Mouse (Mus musculus) hindbrain, embryonic 14.5 days (tissue): Measurements from ENCODE around the gene Prc1. TPM values are rescaled to one million over a fixed set of nuclear protein-coding genes. Genes with fewer than 3 reads are reported as not detected.

Source experiments
- ATAC-seq: fragments of 200-750 bp; cut with Nextera tagmentation; 2 replicates; pipeline ENCODE4 v1.8.0; 2017; ENCODE audit warnings: moderate number of reproducible peaks, mild to moderate bottlenecking, moderate TSS enrichment, moderate library complexity; ENCODE audit not compliant: low FRiP score
- DNase-seq: peaks from one replicate; pipeline ENCODE4 v3.0.0-alpha.2; 2015; ENCODE audit warnings: low spot score
- H3K27ac ChIP-seq: fragments of 300-500 bp; sonication (generic); 2 replicates; pipeline ENCODE4 v1.5.1; 2014; ENCODE audit warnings: mild to moderate bottlenecking, moderate library complexity
- H3K27me3 ChIP-seq: fragments of 300-500 bp; sonication (generic); 2 replicates; pipeline ENCODE4 v1.6.1; 2014; ENCODE audit warnings: mild to moderate bottlenecking, low read length, mixed read lengths; ENCODE audit not compliant: control insufficient read depth, insufficient read depth
- H3K36me3 ChIP-seq: fragments of 300-500 bp; sonication (generic); replicated peaks from 2 replicates; pipeline ENCODE4 v1.6.1; 2014; ENCODE audit not compliant: control insufficient read depth, insufficient read depth
- H3K4me1 ChIP-seq: fragments of 300-500 bp; sonication (generic); replicated peaks from 2 replicates; pipeline ENCODE4 v1.6.1; 2014; ENCODE audit warnings: antibody characterized with exemption, low read length, mixed read lengths; ENCODE audit not compliant: control insufficient read depth, insufficient read depth
- H3K4me2 ChIP-seq: fragments of 300-500 bp; sonication (generic); replicated peaks from 2 replicates; pipeline ENCODE4 v1.6.1; 2014; ENCODE audit warnings: mild to moderate bottlenecking, moderate library complexity
- H3K4me3 ChIP-seq: fragments of 300-500 bp; sonication (generic); replicated peaks from 2 replicates; pipeline ENCODE4 v1.5.1; 2014; ENCODE audit warnings: mild to moderate bottlenecking, low read length
- H3K9ac ChIP-seq: fragments of 300-500 bp; sonication (generic); 2 replicates; pipeline ENCODE4 v1.6.1; 2014
- H3K9me3 ChIP-seq: fragments of 300-500 bp; sonication (generic); 2 replicates; pipeline ENCODE4 v1.6.1; 2016; ENCODE audit warnings: low read length; ENCODE audit not compliant: control insufficient read depth
- WGBS: fragments of 180-500 bp; shearing (Covaris S2); extraction: QIAGEN DNeasy Blood & Tissue Kit; methylation state at CpG from one replicate; pipeline ENCODE4 v1.1.7; 2014; 5-methylcytosine and 5-hydroxymethylcytosine counted together
- polyA plus RNA-seq: library from polyadenylated mRNA; unstranded; fragments of >200 nt; fragmentation: Nextera tagmentation; extraction: Ambion mirVana; gene quantifications from 2 replicates; pipeline ENCODE4 v1.2.1, GENCODE M21; 2014

The Prc1 gene
- polyA plus RNA-seq, 1 experiment from 2014 or later = 33.0 TPM

DNA sequence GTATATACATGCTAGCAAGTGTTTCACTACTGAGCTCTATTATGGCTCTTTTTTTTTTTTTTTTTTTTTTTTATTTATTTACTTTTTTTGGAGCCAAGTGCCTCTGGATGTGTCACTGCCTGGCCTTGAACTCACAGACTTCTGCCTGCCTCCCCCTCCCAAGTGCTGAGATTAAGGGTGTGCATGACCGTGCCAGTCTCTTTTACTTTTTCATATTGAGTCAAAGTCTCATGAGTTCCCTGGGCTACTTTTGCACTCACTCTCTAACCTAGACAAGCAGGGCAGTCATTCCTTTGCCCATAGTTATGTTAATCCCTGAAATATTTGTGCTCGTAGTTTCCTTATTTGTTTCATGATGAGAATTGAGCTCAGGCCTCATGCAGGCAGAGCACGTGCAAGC lies 12.6 kb upstream of the Prc1 start:
- ATAC-seq = no peak
- Histone ChIP-seq H3K9me3 (no peaks in the 10 kb centered on the region), H3K36me3 (peaks cover 91% of the 10 kb centered on the region)

GRCm38 (mm10) chr7:80283226-80283918 lies 10.9 kb upstream of the Prc1 start:
- ATAC-seq (no peak), DNase-seq (no peak)
- H3K4me2 ChIP-seq = no peak overlapping the region
- no peaks in the 10 kb centered on the region for H3K4me1 ChIP-seq
- no peak overlapping the region for H3K4me3 ChIP-seq
- no peaks in the 10 kb centered on the region for H3K9me3 ChIP-seq
- no peak overlapping the region for H3K9ac ChIP-seq
- H3K36me3 ChIP-seq = peaks cover 91% of the 10 kb centered on the region
- 96% methylated on average over 3 of the region's 3 CpGs for WGBS
- no peak overlapping the region for H3K27ac ChIP-seq
- no peaks in the 10 kb centered on the region for H3K27me3 ChIP-seq

More for the DNA sequence above, 12.6 kb upstream of the Prc1 start:
- H3K4me3 ChIP-seq = no peak overlapping the region
- no peak overlapping the region for H3K9ac ChIP-seq
- no peak for DNase-seq
- 85% methylated on average over 3 of the region's 3 CpGs for WGBS
- no peaks in the 10 kb centered on the region for H3K27me3 ChIP-seq
- no peak overlapping the region for H3K27ac ChIP-seq
- no peak overlapping the region for H3K4me2 ChIP-seq
- H3K4me1 ChIP-seq = no peaks in the 10 kb centered on the region

DNA sequence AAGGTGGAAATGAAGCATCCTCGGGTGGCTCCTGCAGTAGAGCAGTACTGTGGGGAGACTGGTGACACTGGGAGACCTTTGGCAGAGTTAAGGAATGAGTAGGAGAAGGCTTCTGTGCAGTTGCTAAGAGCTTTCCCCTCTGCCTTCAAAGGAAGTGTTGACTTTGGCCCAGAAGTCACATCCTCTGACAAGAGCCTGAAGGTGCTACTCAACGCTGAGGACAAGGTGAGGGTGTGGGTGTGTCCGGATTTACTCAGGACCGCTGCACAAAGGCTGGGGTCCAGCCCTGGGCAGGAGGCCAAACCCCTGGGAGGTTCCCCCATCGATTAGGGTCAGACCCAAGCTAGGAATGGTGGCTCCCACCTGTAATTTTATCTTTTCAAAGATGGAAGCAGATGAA lies 9.9 kb upstream of the Prc1 start:
- WGBS = 95% methylated on average over 5 of the region's 5 CpGs
- Histone ChIP-seq H3K9me3 (no peaks in the 10 kb centered on the region), H3K27me3 (no peaks in the 10 kb centered on the region), H3K36me3 (peaks cover 88% of the 10 kb centered on the region), H3K9ac (no peak overlapping the region), H3K27ac (no peak overlapping the region), H3K4me3 (no peak overlapping the region), H3K4me1 (no peaks in the 10 kb centered on the region), H3K4me2 (no peak overlapping the region)
- DNase-seq (no peak), ATAC-seq (no peak)

- H3K27ac ChIP-seq = no peak overlapping the region
- H3K4me2 ChIP-seq = no peak overlapping the region
- no peaks in the 10 kb centered on the region for H3K9me3 ChIP-seq
- no peaks in the 10 kb centered on the region for H3K27me3 ChIP-seq
- H3K36me3 ChIP-seq = peaks cover 85% of the 10 kb centered on the region
- no peak overlapping the region for H3K9ac ChIP-seq
- H3K4me1 ChIP-seq = no peaks in the 10 kb centered on the region
- WGBS = 93% methylated on average over 6 of the region's 6 CpGs
- no peak for ATAC-seq
- no peak for DNase-seq
- no peak overlapping the region for H3K4me3 ChIP-seq
Measured at GRCm38 (mm10) chr7:80285725-80286124, 8.5 kb upstream of the Prc1 start.

DNA sequence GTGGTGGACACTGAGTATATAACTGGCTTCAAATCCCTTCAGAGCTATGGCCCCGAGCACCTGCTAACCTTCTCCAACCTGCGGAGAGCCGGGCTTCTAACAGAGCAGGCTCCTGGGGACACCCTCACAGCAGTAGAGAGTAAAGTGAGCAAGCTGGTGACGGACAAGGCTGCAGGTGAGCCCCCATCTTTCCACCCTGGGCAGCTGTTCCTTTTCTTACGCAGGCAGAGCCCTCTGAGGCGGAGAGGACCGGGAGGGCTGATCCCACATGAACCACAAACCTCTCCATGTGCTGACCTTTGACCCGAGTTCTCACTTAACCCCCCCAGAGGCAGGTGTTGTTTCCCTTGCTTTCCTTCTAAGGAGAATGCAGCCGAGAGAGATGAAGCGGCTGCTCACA lies 6.5 kb upstream of the Prc1 start:
- 87% methylated on average over 10 of the region's 10 CpGs for WGBS

GRCm38 (mm10) chr7:80294764-80295648 lies 756 bp downstream of the Prc1 start:
- peak; percentile 47 for DNase-seq
- H3K4me3 ChIP-seq = peak overlapping the region; percentile 77
- ATAC-seq = no peak; the same call in 1 of the 2 replicates

More for the DNA sequence above, 6.5 kb upstream of the Prc1 start:
- Histone ChIP-seq H3K9me3 (no peaks in the 10 kb centered on the region), H3K36me3 (peaks cover 90% of the 10 kb centered on the region), H3K4me1 (no peaks in the 10 kb centered on the region), H3K4me2 (no peak overlapping the region), H3K9ac (no peak overlapping the region), H3K4me3 (no peak overlapping the region), H3K27ac (no peak overlapping the region), H3K27me3 (no peaks in the 10 kb centered on the region)
- ATAC-seq = no peak
- DNase-seq = no peak

DNA sequence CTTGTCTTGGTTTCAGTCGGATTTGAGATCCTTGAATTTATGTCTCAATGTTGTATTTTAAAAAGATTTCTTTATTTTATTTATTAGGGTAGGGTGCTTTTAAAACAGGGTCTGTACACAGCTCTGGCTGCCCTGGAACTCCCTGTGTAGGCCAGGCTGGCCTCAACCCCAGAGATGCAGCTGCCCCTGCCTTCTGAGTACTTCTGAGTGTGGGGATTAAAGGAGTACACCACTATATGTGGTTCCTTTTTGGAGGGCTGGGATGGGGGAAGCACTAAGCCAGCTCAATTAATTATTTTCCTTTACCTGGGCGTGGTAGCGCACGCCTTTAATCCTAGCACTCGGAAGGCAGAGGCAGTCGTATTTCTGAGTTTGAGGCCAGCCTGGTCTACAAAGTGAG lies 2.2 kb downstream of the Prc1 start:
- Histone ChIP-seq H3K9ac (no peak overlapping the region), H3K4me1 (0 out of 2 replicates have a peak, but pooled peaks cover 7% of the 10 kb centered on the region), H3K4me3 (no peak overlapping the region), H3K36me3 (peaks cover 16% of the 10 kb centered on the region; the same call in 1 of the 2 replicates), H3K27ac (no peak overlapping the region), H3K27me3 (no peaks in the 10 kb centered on the region), H3K4me2 (0 out of 2 replicates have a peak overlapping the region, but pooled peaks have one; percentile 99), H3K9me3 (no peaks in the 10 kb centered on the region)
- no peak for DNase-seq
- 95% methylated on average over 6 of the region's 6 CpGs for WGBS
- no peak for ATAC-seq

More at GRCm38 (mm10) chr7:80294764-80295648, 756 bp downstream of the Prc1 start:
- WGBS = 9% methylated on average over 37 of the region's 37 CpGs
- Histone ChIP-seq H3K4me2 (peak overlapping the region; percentile 99), H3K9ac (peak overlapping the region; percentile 63), H3K27me3 (no peaks in the 10 kb centered on the region), H3K9me3 (no peaks in the 10 kb centered on the region), H3K27ac (peak overlapping the region; percentile 51; the same call in 1 of the 2 replicates), H3K4me1 (0 out of 2 replicates have a peak, but pooled peaks cover 7% of the 10 kb centered on the region), H3K36me3 (peaks cover 24% of the 10 kb centered on the region)

DNA sequence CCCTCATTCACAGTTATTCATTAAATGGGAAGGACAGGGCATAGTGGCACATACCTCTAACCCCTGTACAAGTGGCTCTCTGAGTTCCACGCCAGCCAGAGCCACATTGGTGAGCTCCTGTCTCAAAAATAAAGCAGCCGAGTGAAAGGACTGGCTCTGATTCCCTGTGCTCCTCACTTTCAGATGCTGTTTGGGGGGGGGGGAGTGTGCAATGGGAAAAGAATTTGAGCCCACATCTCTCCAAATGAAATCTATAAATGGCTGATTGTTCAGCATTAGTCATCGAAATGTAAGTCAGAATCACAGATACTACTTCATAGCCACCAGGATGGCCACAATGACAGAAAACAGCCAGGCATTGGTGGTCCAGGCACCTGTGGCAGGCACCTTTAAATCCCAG lies 2.8 kb downstream of the Prc1 start:
- Histone ChIP-seq H3K4me3 (no peak overlapping the region), H3K9me3 (no peaks in the 10 kb centered on the region), H3K4me1 (0 out of 2 replicates have a peak, but pooled peaks cover 7% of the 10 kb centered on the region), H3K36me3 (peaks cover 15% of the 10 kb centered on the region), H3K4me2 (no peak overlapping the region), H3K9ac (no peak overlapping the region), H3K27ac (no peak overlapping the region), H3K27me3 (no peaks in the 10 kb centered on the region)
- DNase-seq (no peak), ATAC-seq (no peak)
- WGBS = 81% methylated on average over 3 of the region's 3 CpGs

- ATAC-seq (no peak), DNase-seq (no peak)
- H3K4me1 ChIP-seq = 0 out of 2 replicates have a peak, but pooled peaks cover 7% of the 10 kb centered on the region
- H3K27ac ChIP-seq = no peak overlapping the region
- H3K4me2 ChIP-seq = no peak overlapping the region
- no peak overlapping the region for H3K9ac ChIP-seq
- WGBS = 96% methylated on average over 4 of the region's 4 CpGs
- peaks cover 19% of the 10 kb centered on the region for H3K36me3 ChIP-seq
- H3K27me3 ChIP-seq = no peaks in the 10 kb centered on the region
- H3K4me3 ChIP-seq = no peak overlapping the region
- H3K9me3 ChIP-seq = no peaks in the 10 kb centered on the region
Measured at GRCm38 (mm10) chr7:80298754-80299153, 4.5 kb downstream of the Prc1 start.
